Mouse (Mus musculus): ENCODE data around the gene Bpnt1.

Bpnt1 gene

DNA sequence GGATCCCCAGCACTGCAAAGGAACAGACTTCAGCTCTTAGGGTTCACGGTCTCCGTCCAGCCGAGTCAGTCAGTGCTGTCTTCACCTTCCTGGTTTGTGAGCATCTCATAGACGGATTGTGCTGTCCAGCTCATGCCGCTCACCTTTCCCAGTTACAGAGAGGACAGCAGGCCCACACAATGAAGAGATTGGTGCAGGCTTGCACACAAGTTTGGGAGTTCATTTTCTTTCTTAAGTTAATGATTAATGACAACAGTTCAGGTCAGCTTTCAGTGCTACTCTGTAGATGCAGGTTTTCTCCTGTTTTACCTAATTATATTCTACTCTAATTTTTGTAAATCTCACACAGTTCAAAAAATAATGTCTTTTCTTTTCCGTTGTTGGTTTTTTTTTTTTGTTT is 38.0 kb downstream of the Bpnt1 start:
- in situ Hi-C loops (cut with MboI; ENCODE audit: unreplicated experiment in 2 of 2) = no loop called here

DNA sequence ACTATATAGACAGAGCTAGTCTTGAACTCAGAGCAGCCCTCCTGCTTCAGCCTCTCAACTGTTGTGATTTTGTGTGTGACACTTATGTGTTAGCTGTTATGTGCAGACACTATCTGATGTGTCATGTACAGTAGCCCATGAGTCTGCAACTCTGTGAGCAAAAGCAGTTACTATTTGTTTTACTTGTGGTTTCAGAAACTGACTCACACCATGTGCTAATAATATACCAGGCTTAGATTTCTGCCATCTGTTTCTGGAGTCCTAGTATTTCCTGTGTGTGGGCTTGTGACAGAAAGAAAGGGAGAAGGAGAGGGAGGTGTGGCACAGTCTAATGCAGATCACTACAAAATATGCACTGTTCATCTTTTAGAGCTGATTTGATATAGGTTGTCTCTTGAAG is 44.4 kb downstream of the Bpnt1 start:
- in situ Hi-C loops (cut with MboI; ENCODE audit: unreplicated experiment in 2 of 2) = no loop called here

DNA sequence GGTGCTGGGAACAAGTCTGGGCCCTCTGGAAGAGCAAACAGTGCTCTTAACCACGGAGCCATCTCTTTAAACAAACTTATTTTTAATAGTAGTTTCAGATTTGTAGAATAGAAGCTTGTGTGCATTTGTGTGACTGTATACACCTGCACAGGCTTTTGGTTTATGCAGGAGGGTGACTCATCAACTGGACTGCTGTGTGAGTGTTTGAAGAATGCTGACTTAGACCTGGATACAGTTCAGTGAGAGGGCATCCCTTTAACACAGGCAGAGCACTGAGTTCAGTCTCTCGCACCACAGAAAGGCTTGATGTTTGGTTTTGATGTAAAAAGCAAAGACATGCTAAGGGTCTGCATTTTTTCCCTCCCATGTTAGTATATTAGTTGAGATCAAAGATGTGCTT is 45.5 kb downstream of the Bpnt1 start:
- in situ Hi-C loops (cut with MboI; ENCODE audit: unreplicated experiment in 2 of 2) = no loop called here

- in situ Hi-C loops (cut with MboI; ENCODE audit: unreplicated experiment in 2 of 2) = loop anchor here (10.0 to 25.0 kb wide), 5 partner anchors 77 to 1811 kb away; partner anchors contain the start of genes Tgfb2 (in 2 of the 2), Gpatch2 (in 1 of the 2), Iars2 (in 1 of the 2) and Marc2 (in 1 of the 2)
Measured at GRCm38 (mm10) chr1:185401615-185402014, 69.7 kb downstream of the Bpnt1 start.

DNA sequence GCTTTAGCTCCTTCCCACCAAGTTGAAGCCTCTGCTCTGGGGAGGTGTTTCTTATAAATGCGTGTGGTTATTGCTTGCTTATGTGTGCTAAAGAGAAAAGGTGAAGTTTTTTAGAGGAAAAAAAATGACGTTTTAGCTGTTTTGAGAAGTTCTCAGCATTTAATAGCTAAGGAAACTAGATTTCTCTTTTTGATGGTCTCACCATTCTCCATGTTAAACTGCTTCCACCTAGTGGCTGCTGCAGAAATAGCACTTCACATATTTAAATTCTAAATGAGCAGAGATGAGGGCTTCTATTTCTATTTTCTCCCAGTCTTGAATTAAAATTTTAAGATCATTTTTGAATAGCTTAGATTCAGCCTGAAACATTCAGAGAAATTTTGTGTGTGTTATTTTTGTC is 72.1 kb downstream of the Bpnt1 start:
- in situ Hi-C loops (cut with MboI; ENCODE audit: unreplicated experiment in 2 of 2) = loop anchor here (10.0 to 25.0 kb wide), 5 partner anchors 79 to 1808 kb away; partner anchors contain the start of genes Tgfb2 (in 2 of the 2), Gpatch2 (in 1 of the 2), Iars2 (in 1 of the 2) and Marc2 (in 1 of the 2)

DNA sequence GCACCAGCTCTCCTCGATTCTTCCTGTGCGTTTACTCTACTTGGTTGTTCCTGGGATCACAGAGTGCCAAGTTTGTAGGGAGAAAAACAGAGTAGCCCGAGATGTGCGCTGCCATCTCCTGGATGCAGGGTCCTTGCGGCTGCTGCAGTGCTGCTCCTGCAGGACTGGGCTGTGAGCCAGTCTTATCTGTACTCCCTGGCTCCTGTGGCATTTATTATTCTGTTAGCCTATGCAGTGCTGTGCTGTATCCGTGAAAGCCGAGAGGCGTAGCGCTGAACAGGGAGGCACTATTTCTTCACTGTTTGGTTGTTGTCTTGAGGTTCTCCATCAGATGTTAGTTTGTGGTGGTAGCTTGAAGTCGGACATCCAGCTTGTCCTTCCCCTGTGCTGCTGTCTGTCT is 74.0 kb downstream of the Bpnt1 start:
- in situ Hi-C loops (cut with MboI; ENCODE audit: unreplicated experiment in 2 of 2) = loop anchor here (10.0 to 25.0 kb wide), 5 partner anchors 81 to 1806 kb away; partner anchors contain the start of genes Tgfb2 (in 2 of the 2), Gpatch2 (in 1 of the 2), Iars2 (in 1 of the 2) and Marc2 (in 1 of the 2)

Measured in v-Abl transformed pro-B cells (cell line).